Mouse (Mus musculus) kidney, embryonic 14.5 days (tissue): ENCODE measurements around the gene Pde4b. TPM values are rescaled to one million over a fixed set of nuclear protein-coding genes. Genes with fewer than 3 reads are reported as not detected.

Experiments
- ATAC-seq: fragments of 200-750 bp; cut with Nextera tagmentation; 2 replicates; pipeline ENCODE4 v1.8.0; 2017; ENCODE audit warnings: moderate number of reproducible peaks, mild to moderate bottlenecking, moderate TSS enrichment, moderate library complexity; ENCODE audit not compliant: low FRiP score, low TSS enrichment
- H3K27ac ChIP-seq: fragments of 300-500 bp; sonication (generic); 2 replicates; pipeline ENCODE4 v1.5.1; 2014; ENCODE audit warnings: low read depth, mild to moderate bottlenecking, low read length, moderate library complexity, mixed read lengths
- H3K27me3 ChIP-seq: fragments of 300-500 bp; sonication (generic); 2 replicates; pipeline ENCODE4 v1.6.1; 2014; ENCODE audit warnings: mild to moderate bottlenecking, low read length; ENCODE audit not compliant: control insufficient read depth, insufficient read depth
- H3K36me3 ChIP-seq: fragments of 300-500 bp; sonication (generic); 2 replicates; pipeline ENCODE4 v1.6.1; 2014; ENCODE audit warnings: low read length, mixed read lengths; ENCODE audit not compliant: control insufficient read depth, insufficient read depth
- H3K4me1 ChIP-seq: fragments of 300-500 bp; sonication (generic); 2 replicates; pipeline ENCODE4 v1.6.1; 2014; ENCODE audit warnings: low read length, mixed read lengths; ENCODE audit not compliant: control insufficient read depth, insufficient read depth
- H3K4me2 ChIP-seq: fragments of 300-500 bp; sonication (generic); replicated peaks from 2 replicates; pipeline ENCODE4 v1.6.1; 2014; ENCODE audit warnings: low read depth, mild to moderate bottlenecking, low read length
- H3K4me3 ChIP-seq: fragments of 300-500 bp; sonication (generic); 2 replicates; pipeline ENCODE4 v1.5.1; 2014; ENCODE audit warnings: mild to moderate bottlenecking, low read length
- H3K9ac ChIP-seq: fragments of 300-500 bp; sonication (generic); 2 replicates; pipeline ENCODE4 v1.6.1; 2014; ENCODE audit warnings: low read depth, mild to moderate bottlenecking, low read length, moderate library complexity
- H3K9me3 ChIP-seq: fragments of 300-500 bp; sonication (generic); 2 replicates; pipeline ENCODE4 v1.6.1; 2016; ENCODE audit warnings: low read length; ENCODE audit not compliant: control insufficient read depth
- WGBS: fragments of 180-500 bp; shearing (Covaris S2); extraction: QIAGEN DNeasy Blood & Tissue Kit; methylation state at CpG from one replicate; pipeline ENCODE4 v1.1.7; 2014; 5-methylcytosine and 5-hydroxymethylcytosine counted together
- polyA plus RNA-seq: library from polyadenylated mRNA; unstranded; fragments of >200 nt; fragmentation: Nextera tagmentation; extraction: Ambion mirVana; gene quantifications from 2 replicates; pipeline ENCODE4 v1.2.1, GENCODE M21; 2014

Pde4b gene
- polyA plus RNA-seq, 1 experiment from 2014 or later: 10.4 TPM

DNA sequence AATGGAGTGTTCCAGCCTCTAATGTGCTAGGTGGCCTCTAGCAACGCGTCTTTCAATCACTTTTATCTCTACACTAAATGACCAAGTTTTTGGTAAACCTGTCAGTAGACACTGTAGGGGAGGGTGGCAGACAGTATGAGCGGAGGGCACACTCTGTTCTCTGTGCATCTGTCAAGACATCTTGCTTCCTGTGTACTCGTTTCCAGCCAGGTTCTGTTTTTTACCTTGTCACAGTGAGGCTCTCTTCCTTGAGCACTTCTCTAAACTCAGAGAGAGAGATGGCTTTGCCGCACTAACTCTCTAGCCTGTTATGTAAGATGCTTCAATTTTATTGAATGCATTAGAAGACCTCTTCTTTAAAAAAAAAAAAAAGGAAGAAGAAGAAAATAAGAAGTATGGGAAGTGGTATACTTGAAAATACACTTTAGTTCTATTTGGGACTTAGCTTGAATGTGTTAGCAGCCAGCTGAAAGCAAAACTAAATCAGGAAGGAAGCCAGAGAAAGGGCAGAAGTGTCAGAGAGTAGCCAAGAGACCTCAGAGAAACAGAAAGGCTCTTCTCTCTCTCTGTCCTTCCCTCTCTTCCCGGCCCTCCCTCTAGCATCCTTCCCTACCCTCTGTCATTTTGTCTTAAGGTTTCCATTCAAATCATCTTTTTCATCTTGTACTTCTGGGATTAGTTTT is 202.8 kb downstream of the Pde4b start:
- H3K4me2 ChIP-seq: no peak overlapping the region
- WGBS: 77% methylated on average over 6 of the region's 6 CpGs
- no peak overlapping the region for H3K27ac ChIP-seq
- H3K9me3 ChIP-seq: no peaks in the 10 kb centered on the region
- ATAC-seq: no peak
- H3K9ac ChIP-seq: no peak overlapping the region
- no peaks in the 10 kb centered on the region for H3K4me1 ChIP-seq
- H3K4me3 ChIP-seq: no peak overlapping the region
- H3K27me3 ChIP-seq: no peaks in the 10 kb centered on the region
- no peaks in the 10 kb centered on the region for H3K36me3 ChIP-seq

DNA sequence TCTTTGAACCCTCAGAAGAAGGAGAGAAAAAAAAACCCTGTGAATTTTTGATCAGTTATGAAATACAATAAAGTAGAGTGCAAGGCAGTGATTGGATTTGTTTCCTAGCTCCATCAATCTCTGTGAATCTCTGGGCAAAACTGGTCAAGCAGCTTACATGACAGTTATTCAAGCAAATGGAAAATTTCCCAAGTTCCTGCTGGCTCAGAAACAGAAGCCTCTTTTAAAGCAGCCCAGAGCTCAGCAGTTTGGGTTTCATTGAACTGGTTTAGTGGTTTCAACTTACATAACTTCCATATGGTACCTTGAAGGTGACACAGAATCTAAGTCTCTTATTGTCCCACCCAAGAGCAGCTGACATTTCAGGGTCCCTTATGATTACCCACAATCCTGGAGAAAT is 210.2 kb downstream of the Pde4b start:
- no peaks in the 10 kb centered on the region for H3K4me1 ChIP-seq
- ATAC-seq: no peak

DNA sequence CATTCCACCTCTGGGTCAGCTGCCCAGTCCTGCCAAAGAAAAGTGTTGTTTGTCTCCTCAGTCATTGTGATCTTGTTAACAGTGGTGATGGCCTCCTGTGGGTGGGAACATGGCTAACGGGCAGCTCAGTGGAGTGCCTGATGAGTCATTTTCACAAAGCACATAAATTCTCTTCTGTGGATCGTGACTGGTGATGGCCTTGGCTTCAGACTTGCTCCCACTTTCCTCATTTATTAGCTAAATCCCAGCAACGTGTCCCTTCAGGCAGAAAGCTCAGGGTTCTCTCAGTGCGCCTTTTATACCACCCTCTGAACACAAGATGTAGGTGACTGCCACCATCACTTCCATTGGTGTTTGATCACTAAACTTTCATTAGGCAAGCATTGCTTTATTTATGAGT is 215.2 kb downstream of the Pde4b start:
- H3K27ac ChIP-seq: no peak overlapping the region
- ATAC-seq: no peak
- H3K4me1 ChIP-seq: no peaks in the 10 kb centered on the region
- H3K9ac ChIP-seq: no peak overlapping the region
- WGBS: 63% methylated on average over 4 of the region's 4 CpGs
- H3K9me3 ChIP-seq: no peaks in the 10 kb centered on the region
- H3K36me3 ChIP-seq: no peaks in the 10 kb centered on the region
- H3K4me3 ChIP-seq: no peak overlapping the region
- H3K27me3 ChIP-seq: no peaks in the 10 kb centered on the region
- no peak overlapping the region for H3K4me2 ChIP-seq

More for the DNA sequence above, 210.2 kb downstream of the Pde4b start:
- Histone ChIP-seq H3K27me3 (no peaks in the 10 kb centered on the region), H3K4me2 (no peak overlapping the region), H3K9me3 (no peaks in the 10 kb centered on the region), H3K9ac (no peak overlapping the region), H3K36me3 (no peaks in the 10 kb centered on the region), H3K27ac (no peak overlapping the region), H3K4me3 (no peak overlapping the region)

DNA sequence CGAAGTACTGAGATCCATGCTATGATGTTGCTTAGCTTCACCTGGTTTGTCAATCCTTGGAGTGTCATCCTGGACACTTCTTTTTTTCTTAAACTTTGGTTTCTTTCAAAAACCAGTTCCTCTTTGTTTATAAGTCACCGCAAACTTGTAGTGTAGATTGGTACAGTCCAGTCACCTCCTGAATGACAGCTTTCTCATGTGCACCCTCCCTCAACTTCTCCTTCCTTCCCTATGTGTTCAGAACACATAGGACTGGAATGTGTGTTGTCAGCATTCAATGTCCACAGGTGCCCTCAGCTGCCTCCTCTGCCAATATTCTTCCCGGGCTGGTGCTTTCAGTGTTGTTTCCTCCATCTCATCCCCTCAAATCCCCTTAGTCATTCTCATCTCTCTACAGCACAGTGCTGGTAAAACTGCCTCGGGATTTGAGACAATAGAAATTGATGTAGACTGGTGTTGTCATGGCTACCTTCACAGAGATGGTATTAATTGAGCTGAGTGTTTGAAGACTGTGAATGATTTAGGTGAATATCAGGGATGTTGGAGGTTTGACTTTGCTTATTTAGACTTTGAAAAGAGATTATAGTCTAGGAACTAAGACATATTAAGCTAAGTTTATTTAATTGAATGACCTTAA is 220.4 kb downstream of the Pde4b start:
- Histone ChIP-seq H3K9me3 (no peaks in the 10 kb centered on the region), H3K4me1 (no peaks in the 10 kb centered on the region), H3K36me3 (no peaks in the 10 kb centered on the region), H3K4me2 (no peak overlapping the region), H3K27ac (no peak overlapping the region), H3K4me3 (no peak overlapping the region), H3K27me3 (no peaks in the 10 kb centered on the region), H3K9ac (no peak overlapping the region)
- 81% methylated on average over 4 of the region's 4 CpGs for WGBS
- ATAC-seq: no peak

DNA sequence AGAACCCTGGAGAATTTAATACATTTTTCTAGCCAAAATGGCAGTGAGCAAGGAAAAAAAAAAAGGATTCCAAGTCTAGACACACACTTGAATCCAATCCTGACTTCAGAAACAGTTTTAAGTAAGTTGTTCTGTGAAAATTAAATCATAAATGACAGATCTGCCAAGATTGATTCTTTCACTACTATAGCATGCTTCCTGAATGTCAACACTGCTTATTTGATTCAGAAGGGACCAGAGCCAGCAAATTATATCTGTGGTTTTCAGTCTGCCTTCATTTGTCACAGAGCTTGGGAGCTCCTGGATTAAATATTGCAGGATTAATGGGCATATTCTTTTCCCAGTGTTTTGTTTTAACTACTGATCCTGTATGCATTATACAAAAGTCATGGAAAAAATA is 223.3 kb downstream of the Pde4b start:
- no peaks in the 10 kb centered on the region for H3K27me3 ChIP-seq
- H3K36me3 ChIP-seq: no peaks in the 10 kb centered on the region
- H3K4me2 ChIP-seq: no peak overlapping the region
- ATAC-seq: no peak
- H3K27ac ChIP-seq: no peak overlapping the region
- no peaks in the 10 kb centered on the region for H3K9me3 ChIP-seq
- H3K4me3 ChIP-seq: no peak overlapping the region
- no peaks in the 10 kb centered on the region for H3K4me1 ChIP-seq
- no peak overlapping the region for H3K9ac ChIP-seq

DNA sequence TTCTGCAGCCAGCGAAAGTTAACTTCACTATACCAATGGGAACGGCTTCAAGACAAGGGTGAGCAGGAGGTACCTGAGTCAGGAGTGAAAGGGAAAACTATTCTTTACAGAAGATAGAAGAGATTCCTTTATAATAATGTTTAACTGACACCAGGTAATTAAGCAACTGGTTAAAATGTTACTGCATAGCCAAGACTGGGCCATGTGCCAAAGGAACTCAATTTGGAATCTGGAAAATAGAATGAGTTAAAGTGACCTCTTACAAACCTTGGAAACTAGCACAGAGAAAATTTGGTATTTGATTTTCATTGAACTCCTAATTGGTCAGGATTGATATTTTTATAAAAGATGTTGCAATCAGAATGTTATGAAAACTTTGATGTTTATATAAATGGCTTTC is 228.7 kb downstream of the Pde4b start:
- 90% methylated on average over 2 of the region's 2 CpGs for WGBS

DNA sequence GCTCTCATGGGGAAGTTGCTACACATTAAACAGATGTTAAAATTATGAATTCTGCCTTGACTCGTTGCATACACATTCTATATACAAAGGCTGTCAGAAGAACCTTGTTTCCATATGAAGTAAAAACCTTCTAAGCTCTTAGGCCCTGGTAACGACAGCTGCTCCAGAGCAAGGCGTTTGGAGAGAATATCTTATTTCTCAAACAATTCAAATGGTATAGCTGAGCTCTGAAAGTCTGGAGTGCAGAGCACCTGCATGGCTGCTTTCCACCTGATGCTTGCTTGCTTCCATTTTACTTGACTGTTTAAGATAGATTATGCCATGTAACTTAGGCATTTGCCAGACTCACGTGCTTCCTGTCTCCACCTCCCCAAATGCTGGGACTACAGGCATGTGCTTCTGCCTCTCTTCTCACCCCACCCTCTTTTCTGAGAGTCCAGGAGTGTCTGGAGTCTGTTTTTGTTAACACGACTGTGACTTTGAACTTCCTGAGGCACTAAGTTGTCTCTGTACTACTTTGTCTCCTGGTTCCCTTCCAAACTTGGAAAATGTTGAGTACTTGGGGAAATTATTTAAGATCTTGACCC is 229.4 kb downstream of the Pde4b start:
- H3K4me1 ChIP-seq: no peaks in the 10 kb centered on the region
- no peak for ATAC-seq
- H3K9me3 ChIP-seq: no peaks in the 10 kb centered on the region
- H3K9ac ChIP-seq: no peak overlapping the region
- no peak overlapping the region for H3K4me3 ChIP-seq
- no peaks in the 10 kb centered on the region for H3K27me3 ChIP-seq
- H3K36me3 ChIP-seq: no peaks in the 10 kb centered on the region
- WGBS: 67% methylated on average over 5 of the region's 5 CpGs
- H3K4me2 ChIP-seq: no peak overlapping the region
- no peak overlapping the region for H3K27ac ChIP-seq

More for the DNA sequence above, 228.7 kb downstream of the Pde4b start:
- Histone ChIP-seq H3K4me3 (no peak overlapping the region), H3K4me1 (no peaks in the 10 kb centered on the region), H3K27ac (no peak overlapping the region), H3K9ac (no peak overlapping the region), H3K9me3 (no peaks in the 10 kb centered on the region), H3K4me2 (no peak overlapping the region), H3K36me3 (no peaks in the 10 kb centered on the region), H3K27me3 (no peaks in the 10 kb centered on the region)
- ATAC-seq: no peak

DNA sequence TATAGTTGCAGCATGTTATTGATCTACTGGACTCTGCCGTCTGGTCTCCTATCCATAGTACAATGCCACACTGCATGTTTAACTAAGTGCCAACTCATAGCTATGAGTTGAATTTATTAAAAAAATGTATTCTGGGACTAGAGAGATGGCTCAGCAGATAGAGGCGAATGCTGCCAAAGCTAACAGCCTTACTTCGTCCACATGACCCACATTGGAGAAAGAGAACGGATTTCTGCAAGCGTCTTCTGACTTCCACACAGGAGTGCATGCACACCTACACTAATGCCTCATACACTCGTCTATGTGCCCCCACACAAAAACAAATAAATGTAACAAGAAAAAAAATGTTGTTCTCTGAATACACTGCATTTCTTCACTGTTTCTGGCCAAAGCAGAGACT is 231.3 kb downstream of the Pde4b start:
- ATAC-seq: no peak
- Histone ChIP-seq H3K4me2 (no peak overlapping the region), H3K9ac (no peak overlapping the region), H3K4me1 (no peaks in the 10 kb centered on the region), H3K9me3 (no peaks in the 10 kb centered on the region), H3K27me3 (no peaks in the 10 kb centered on the region), H3K4me3 (no peak overlapping the region), H3K27ac (no peak overlapping the region), H3K36me3 (no peaks in the 10 kb centered on the region)
- WGBS: 86% methylated on average over 6 of the region's 6 CpGs

DNA sequence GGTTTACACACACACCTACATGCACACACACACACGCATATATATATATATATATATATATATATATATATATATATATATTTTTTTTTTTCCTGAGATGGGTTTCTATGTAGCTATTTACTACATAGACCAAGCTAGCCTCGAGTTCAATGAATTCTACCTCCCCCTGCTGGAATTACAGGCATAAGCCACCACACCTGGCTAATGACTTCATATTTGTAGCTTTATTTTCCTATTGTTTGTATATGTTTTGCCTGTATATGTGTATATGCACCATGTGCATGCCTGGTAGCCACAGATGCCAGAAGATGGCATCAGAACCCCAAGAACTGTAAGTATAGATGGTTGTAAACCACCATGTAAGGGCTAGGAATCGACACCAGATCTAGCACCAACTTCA is 234.0 kb downstream of the Pde4b start:
- Histone ChIP-seq H3K9me3 (no peaks in the 10 kb centered on the region), H3K4me3 (no peak overlapping the region), H3K27me3 (no peaks in the 10 kb centered on the region), H3K9ac (no peak overlapping the region), H3K27ac (no peak overlapping the region), H3K4me1 (no peaks in the 10 kb centered on the region), H3K36me3 (no peaks in the 10 kb centered on the region), H3K4me2 (no peak overlapping the region)
- no peak for ATAC-seq
- 72% methylated on average over 3 of the region's 3 CpGs for WGBS
